Mouse (Mus musculus) central nervous system, embryonic 18 days (tissue): Measurements from ENCODE around the gene Vmn1r29. TPM values are rescaled to one million over a fixed set of nuclear protein-coding genes. Genes with fewer than 3 reads are reported as not detected.

ENCODE experiments used
- polyA plus RNA-seq: library from polyadenylated mRNA; depleted of rRNA; stranded (reverse); fragments of >200 nt; gene quantifications from 2 replicates; pipeline ENCODE4 v1.2.3, GENCODE M21; 2012; rRNA removed

The Vmn1r29 gene
- polyA plus RNA-seq: not detected in 2 replicates

GRCm38 (mm10) chr6:58301249-58301648 lies at the start of gene Vmn1r29:
Gene Vmn1r29, plus strand, starts transcription at chr6:58301549.

GRCm38 (mm10) chr6:58261737-58262136 lies 39.6 kb upstream of the Vmn1r29 start, which contains the start of gene Vmn1r28:
Gene Vmn1r28, plus strand, starts transcription at chr6:58262037.

Other genes starting within 250 kb of the Vmn1r29 start
- gene Vmn1r27, start 82.7 kb upstream of the Vmn1r29 start, polyA plus RNA-seq: not detected in 2 replicates
- gene Vmn1r28, start 39.5 kb upstream of the Vmn1r29 start, polyA plus RNA-seq: not detected in 2 replicates
- gene Vmn1r30, start 141.8 kb downstream of the Vmn1r29 start, polyA plus RNA-seq: not detected in 2 replicates
- not detected in 2 replicates for gene Vmn1r31, start 173.8 kb downstream of the Vmn1r29 start, polyA plus RNA-seq